In genomic region chr10:78396625-78396885, GRCm38 (mm10) we compare ENCODE assay signal across 10 mouse cellular contexts. TPM values are rescaled to one million over a fixed set of nuclear protein-coding genes. Genes with fewer than 3 reads are reported as not detected.
DNase-seq lines count a peak whose midpoint lies in the region; ATAC-seq and TF ChIP-seq lines count a peak whose summit lies in the region.
"Had no signal": no experiment of that assay in that cellular context is flagged by ENCODE, and none has a peak within 500 bp of the region (broad histone marks: within the 10 kb centered on the region; RNA-seq: fewer than 3 reads in every experiment).

No protein-coding gene starts in this region.

- no peaks in the 10 kb centered on the region for H3K9me3 ChIP-seq in intestine, embryonic 15.5 days
- H3K9me3 ChIP-seq in intestine, postnatal 0 days (ENCODE audit: control insufficient read depth), result no peaks in the 10 kb centered on the region
- H3K9me3 ChIP-seq in forebrain, embryonic 11.5 days (ENCODE audit: control insufficient read depth, low read length), result no peaks in the 10 kb centered on the region
- H3K9me3 ChIP-seq in hindbrain, embryonic 16.5 days (ENCODE audit: control insufficient read depth, low read length), result no peaks in the 10 kb centered on the region
- no peaks in the 10 kb centered on the region for H3K9me3 ChIP-seq in midbrain, embryonic 16.5 days (replicated peaks; ENCODE audit: control insufficient read depth, low read length, poor library complexity, severe bottlenecking)
- no peaks in the 10 kb centered on the region for H3K9me3 ChIP-seq in heart, embryonic 10.5 days
- H3K9me3 ChIP-seq: heart, embryonic 12.5 days had no signal

- H3K4me3 ChIP-seq in intestine, embryonic 15.5 days (replicated peaks), result no peak overlapping the region
- no peak overlapping the region for H3K4me3 ChIP-seq in intestine, postnatal 0 days (ENCODE audit: low read depth, low read length)
- no peak overlapping the region for H3K4me3 ChIP-seq in forebrain, embryonic 11.5 days (ENCODE audit: low read depth, low read length)
- peak overlapping the region; percentile 2; the same call in 1 of the 2 replicates for H3K4me3 ChIP-seq in hindbrain, embryonic 16.5 days (ENCODE audit: low read length)
- H3K4me3 ChIP-seq in midbrain, embryonic 16.5 days (ENCODE audit: low read depth, low read length), result peak overlapping the region; percentile 16
- no peak overlapping the region for H3K4me3 ChIP-seq in heart, embryonic 10.5 days
- H3K4me3 ChIP-seq: heart, embryonic 12.5 days had no signal

- H3K4me1 ChIP-seq in intestine, embryonic 15.5 days (replicated peaks), result peaks cover 2% of the 10 kb centered on the region; the same call in 1 of the 2 replicates
- H3K4me1 ChIP-seq in intestine, postnatal 0 days (replicated peaks; ENCODE audit: control insufficient read depth, insufficient read depth, low read length), result no peaks in the 10 kb centered on the region
- peaks cover 4% of the 10 kb centered on the region; the same call in 1 of the 2 replicates for H3K4me1 ChIP-seq in forebrain, embryonic 11.5 days (replicated peaks; ENCODE audit: control insufficient read depth, insufficient read depth, low read length)
- H3K4me1 ChIP-seq in hindbrain, embryonic 16.5 days (ENCODE audit: control insufficient read depth, insufficient read depth, low read depth, low read length), result peaks cover 14% of the 10 kb centered on the region
- H3K4me1 ChIP-seq in midbrain, embryonic 16.5 days (ENCODE audit: control insufficient read depth, insufficient read depth, low read length), result peaks cover 17% of the 10 kb centered on the region
- peaks cover 36% of the 10 kb centered on the region for H3K4me1 ChIP-seq in heart, embryonic 10.5 days

- no peak for TF ChIP-seq CTCF in intestine, postnatal 0 days (IDR thresholded peaks at IDR 0.05; ENCODE audit: low read depth)

- no peak overlapping the region for H3K4me2 ChIP-seq in intestine, embryonic 15.5 days (replicated peaks)
- H3K4me2 ChIP-seq in intestine, postnatal 0 days (replicated peaks; ENCODE audit: low read depth), result no peak overlapping the region
- no peak overlapping the region for H3K4me2 ChIP-seq in forebrain, embryonic 11.5 days (ENCODE audit: low read depth, low read length, severe bottlenecking)
- peak overlapping the region; percentile 48 for H3K4me2 ChIP-seq in hindbrain, embryonic 16.5 days (ENCODE audit: low read length)
- H3K4me2 ChIP-seq in midbrain, embryonic 16.5 days (ENCODE audit: low read length), result peak overlapping the region; percentile 45
- H3K4me2 ChIP-seq: heart, embryonic 12.5 days; liver, embryonic 11.5 days had no signal

- H3K27ac ChIP-seq in intestine, embryonic 15.5 days, result no peak overlapping the region
- H3K27ac ChIP-seq in intestine, postnatal 0 days (ENCODE audit: low read depth, low read length), result no peak overlapping the region
- no peak overlapping the region for H3K27ac ChIP-seq in forebrain, embryonic 11.5 days (ENCODE audit: low read depth, low read length)
- H3K27ac ChIP-seq in hindbrain, embryonic 16.5 days (ENCODE audit: low read depth, low read length), result no peak overlapping the region; the same call in 1 of the 2 replicates
- peak overlapping the region; percentile 60 for H3K27ac ChIP-seq in midbrain, embryonic 16.5 days (ENCODE audit: low read length)
- H3K27ac ChIP-seq in heart, embryonic 10.5 days, result no peak overlapping the region

- no peak overlapping the region for H3K9ac ChIP-seq in intestine, embryonic 15.5 days
- H3K9ac ChIP-seq in intestine, postnatal 0 days (ENCODE audit: low read depth, low read length), result no peak overlapping the region
- H3K9ac ChIP-seq in forebrain, embryonic 11.5 days (ENCODE audit: low read length), result no peak overlapping the region
- no peak overlapping the region for H3K9ac ChIP-seq in hindbrain, embryonic 16.5 days (ENCODE audit: low read depth, low read length)
- H3K9ac ChIP-seq in midbrain, embryonic 16.5 days (ENCODE audit: low read depth, low read length), result peak overlapping the region; percentile 48
- H3K9ac ChIP-seq: heart, embryonic 12.5 days had no signal

- H3K27me3 ChIP-seq in intestine, embryonic 15.5 days (replicated peaks), result peaks cover 10% of the 10 kb centered on the region
- H3K27me3 ChIP-seq in intestine, postnatal 0 days (replicated peaks; ENCODE audit: control insufficient read depth, insufficient read depth, low read length), result 0 out of 2 replicates have a peak, but pooled peaks cover 4% of the 10 kb centered on the region
- H3K27me3 ChIP-seq in forebrain, embryonic 11.5 days (ENCODE audit: control insufficient read depth, insufficient read depth, low read length), result peaks cover 7% of the 10 kb centered on the region; the same call in 1 of the 2 replicates
- H3K27me3 ChIP-seq in hindbrain, embryonic 16.5 days (replicated peaks; ENCODE audit: control insufficient read depth, insufficient read depth, low read length), result peaks cover 8% of the 10 kb centered on the region
- peaks cover 10% of the 10 kb centered on the region for H3K27me3 ChIP-seq in midbrain, embryonic 16.5 days (ENCODE audit: control insufficient read depth, insufficient read depth, low read depth, low read length)
- peaks cover 24% of the 10 kb centered on the region for H3K27me3 ChIP-seq in heart, embryonic 10.5 days (ENCODE audit: insufficient read depth, poor library complexity, severe bottlenecking)

- H3K36me3 ChIP-seq in intestine, embryonic 15.5 days, result peaks cover 16% of the 10 kb centered on the region
- H3K36me3 ChIP-seq in intestine, postnatal 0 days (ENCODE audit: control insufficient read depth, insufficient read depth), result peaks cover 19% of the 10 kb centered on the region
- peaks cover 3% of the 10 kb centered on the region for H3K36me3 ChIP-seq in forebrain, embryonic 11.5 days (ENCODE audit: control insufficient read depth, insufficient read depth, low read length)
- H3K36me3 ChIP-seq in hindbrain, embryonic 16.5 days (ENCODE audit: control insufficient read depth, insufficient read depth, low read length), result peaks cover 8% of the 10 kb centered on the region
- peaks cover 12% of the 10 kb centered on the region for H3K36me3 ChIP-seq in midbrain, embryonic 16.5 days (ENCODE audit: control insufficient read depth, insufficient read depth, low read length)
- peaks cover 25% of the 10 kb centered on the region for H3K36me3 ChIP-seq in heart, embryonic 10.5 days

- WGBS in intestine, embryonic 15.5 days, result 60% methylated on average over 4 of the region's 4 CpGs
- 60% methylated on average over 4 of the region's 4 CpGs for WGBS in intestine, postnatal 0 days
- 59% methylated on average over 4 of the region's 4 CpGs for WGBS in forebrain, embryonic 11.5 days
- 49% methylated on average over 4 of the region's 4 CpGs for WGBS in hindbrain, embryonic 16.5 days
- WGBS in midbrain, embryonic 16.5 days, result 59% methylated on average over 4 of the region's 4 CpGs
- WGBS in heart, embryonic 10.5 days, result 63% methylated on average over 4 of the region's 4 CpGs

- ATAC-seq in intestine, embryonic 15.5 days, result 0 out of 2 replicates have a peak, but pooled peaks have one; percentile 8
- no peak for ATAC-seq in intestine, postnatal 0 days
- peak; percentile 36 for ATAC-seq in forebrain, embryonic 11.5 days (replicated peaks; ENCODE audit: low FRiP score)
- ATAC-seq in hindbrain, embryonic 16.5 days, result peak; percentile 41
- peak; percentile 36; the same call in 1 of the 2 replicates for ATAC-seq in midbrain, embryonic 16.5 days

- no peak for DNase-seq in forebrain, embryonic 11.5 days (ENCODE audit: low spot score)
- no peak for DNase-seq in lung, postnatal 36 days
- no peak for DNase-seq in kidney, postnatal 10 days
- no peak for DNase-seq in heart, embryonic 10.5 days (ENCODE audit: low spot score)

RNA-seq across cellular contexts. Expression of gene Rrp1, which starts 16.3 kb away (rescaled TPM):
- 268 and 277 TPM in 2 replicates for polyA plus RNA-seq in intestine, embryonic 15.5 days (2015; fragmentation: Nextera tagmentation; extraction: Ambion mirVana)
- 141 and 148 TPM in 2 replicates for polyA plus RNA-seq in intestine, postnatal 0 days (2015; fragmentation: Nextera tagmentation; extraction: Ambion mirVana)
- 290 and 324 TPM in 2 replicates for polyA plus RNA-seq in forebrain, embryonic 11.5 days (2014; fragmentation: Nextera tagmentation; extraction: Ambion mirVana)
- polyA plus RNA-seq in hindbrain, embryonic 16.5 days (2015; fragmentation: Nextera tagmentation; extraction: Ambion mirVana), result 422 and 440 TPM in 2 replicates
- 406 and 431 TPM in 2 replicates for polyA plus RNA-seq in midbrain, embryonic 16.5 days (2015; fragmentation: Nextera tagmentation; extraction: Ambion mirVana)
- 271 and 283 TPM in 2 replicates for polyA plus RNA-seq in heart, embryonic 10.5 days (2016; fragmentation: Nextera tagmentation; extraction: Ambion mirVana)

RNA-seq across cellular contexts. Expression of gene Cstb, which starts 28.9 kb away (rescaled TPM):
- polyA plus RNA-seq in intestine, embryonic 15.5 days (2015; fragmentation: Nextera tagmentation; extraction: Ambion mirVana), result 270 and 290 TPM in 2 replicates
- polyA plus RNA-seq in intestine, postnatal 0 days (2015; fragmentation: Nextera tagmentation; extraction: Ambion mirVana), result 1,208 and 1,296 TPM in 2 replicates
- polyA plus RNA-seq in forebrain, embryonic 11.5 days (2014; fragmentation: Nextera tagmentation; extraction: Ambion mirVana), result 104 and 112 TPM in 2 replicates
- polyA plus RNA-seq in hindbrain, embryonic 16.5 days (2015; fragmentation: Nextera tagmentation; extraction: Ambion mirVana), result 86.1 and 102 TPM in 2 replicates
- 90.7 and 94.6 TPM in 2 replicates for polyA plus RNA-seq in midbrain, embryonic 16.5 days (2015; fragmentation: Nextera tagmentation; extraction: Ambion mirVana)
- polyA plus RNA-seq in heart, embryonic 10.5 days (2016; fragmentation: Nextera tagmentation; extraction: Ambion mirVana), result 117 and 136 TPM in 2 replicates

RNA-seq across cellular contexts. Expression of gene Agpat3, which starts 44.3 kb away (rescaled TPM):
- 58.2 and 70.6 TPM in 2 replicates for polyA plus RNA-seq in intestine, embryonic 15.5 days (2015; fragmentation: Nextera tagmentation; extraction: Ambion mirVana)
- polyA plus RNA-seq in intestine, postnatal 0 days (2015; fragmentation: Nextera tagmentation; extraction: Ambion mirVana), result 277 and 284 TPM in 2 replicates
- polyA plus RNA-seq in forebrain, embryonic 11.5 days (2014; fragmentation: Nextera tagmentation; extraction: Ambion mirVana), result 52.3 and 57.9 TPM in 2 replicates
- 44.0 and 70.1 TPM in 2 replicates for polyA plus RNA-seq in hindbrain, embryonic 16.5 days (2015; fragmentation: Nextera tagmentation; extraction: Ambion mirVana)
- 61.4 and 66.3 TPM in 2 replicates for polyA plus RNA-seq in midbrain, embryonic 16.5 days (2015; fragmentation: Nextera tagmentation; extraction: Ambion mirVana)
- 43.7 and 44.2 TPM in 2 replicates for polyA plus RNA-seq in heart, embryonic 10.5 days (2016; fragmentation: Nextera tagmentation; extraction: Ambion mirVana)

Comparison
In these comparisons a context has a peak if more than half of its experiments do, and no peak if none do; other contexts are left out.
1. H3K4me2 ChIP-seq: peak in hindbrain, embryonic 16.5 days (single experiment) and midbrain, embryonic 16.5 days (single experiment); none in intestine, embryonic 15.5 days (single experiment), intestine, postnatal 0 days (single experiment) and forebrain, embryonic 11.5 days (single experiment).
2. H3K4me3 ChIP-seq: peak in hindbrain, embryonic 16.5 days (single experiment) and midbrain, embryonic 16.5 days (single experiment); none in intestine, embryonic 15.5 days (single experiment), intestine, postnatal 0 days (single experiment), forebrain, embryonic 11.5 days (single experiment) and heart, embryonic 10.5 days (single experiment).